Mouse (Mus musculus): ENCODE results near the gene Trim13.
"Not testable (repeated sequence)": the region's sequence is repeated elsewhere in the genome, so short reads cannot be mapped to it uniquely, and the experiment has no call there.

The Trim13 gene

DNA sequence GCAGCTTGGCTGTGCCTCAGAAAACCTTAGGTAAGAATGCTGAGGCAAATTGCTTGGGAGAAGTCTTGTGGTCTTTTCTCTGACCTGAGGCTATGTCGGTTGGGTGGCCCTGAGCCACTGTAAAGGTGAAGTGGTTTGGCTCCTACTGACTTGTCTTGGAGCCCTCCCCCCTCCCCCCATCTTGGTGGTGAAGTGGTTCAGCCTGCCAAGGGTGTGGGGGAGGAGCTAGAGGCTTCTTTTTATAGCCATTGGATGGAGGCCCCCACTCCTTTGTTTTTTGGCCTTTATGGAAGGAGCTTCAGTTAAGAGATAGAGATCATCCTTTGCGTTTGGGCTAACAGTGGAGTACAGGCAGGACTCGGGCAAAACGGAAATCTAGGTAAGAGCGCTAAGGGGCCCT, at the start of gene Trim13:
Trim13 (plus strand) TSS at position 280 of the 400 bp plus-strand sequence.
- DNase-seq: no peak

- no peak for DNase-seq
Measured at GRCm38 (mm10) chr14:61548614-61549013, 49.4 kb upstream of the Trim13 start.

GRCm38 (mm10) chr14:61555931-61556288, 42.1 kb upstream of the Trim13 start:
- no peak for DNase-seq

DNA sequence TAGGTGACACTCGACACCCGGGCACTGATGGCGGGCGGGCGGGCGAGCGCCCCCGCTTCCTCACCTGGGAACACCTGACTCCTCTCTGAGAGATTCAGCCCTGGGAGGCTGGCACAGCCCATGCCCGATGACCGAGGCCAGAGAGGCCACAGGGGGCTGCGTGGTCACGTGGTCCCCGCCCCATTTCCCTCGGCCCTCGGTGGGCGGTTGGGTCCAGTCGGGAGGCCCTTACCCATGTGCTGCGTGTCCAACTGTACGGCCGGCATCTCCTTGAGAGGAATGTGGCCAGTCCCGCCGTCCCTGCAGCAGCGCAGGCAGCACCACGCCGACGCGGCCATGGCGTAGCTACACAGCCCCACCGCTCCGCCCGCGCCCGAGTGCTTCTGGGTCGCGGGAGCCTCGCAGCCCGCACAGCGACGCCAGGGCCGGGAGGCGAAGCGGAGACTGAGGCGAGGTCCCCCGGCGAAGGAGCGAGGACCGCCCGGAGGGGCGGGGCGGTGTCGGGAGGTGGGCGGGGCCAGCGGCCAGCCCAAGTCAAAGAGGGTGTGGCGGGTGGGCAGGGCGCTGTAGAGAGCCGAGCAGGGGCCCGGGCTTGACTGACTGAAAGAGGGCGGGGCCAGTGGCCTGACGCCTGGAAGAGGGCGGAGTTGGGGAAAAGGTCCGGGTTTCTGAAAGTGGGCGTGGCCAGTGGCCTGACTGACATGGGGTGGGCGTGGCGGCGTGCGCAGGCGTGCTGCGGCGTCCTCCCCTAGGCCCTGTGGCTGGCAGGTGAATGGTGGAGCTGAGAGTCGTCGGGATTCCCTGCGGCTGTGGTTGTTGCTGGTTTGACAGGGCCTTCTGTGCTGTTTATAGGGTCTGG, 41.5 kb upstream of the Trim13 start, which contains the start of gene Spryd7:
Spryd7 (minus strand) TSS at position 598 of the 859 bp plus-strand sequence.
- peak; percentile 98 for DNase-seq

DNA sequence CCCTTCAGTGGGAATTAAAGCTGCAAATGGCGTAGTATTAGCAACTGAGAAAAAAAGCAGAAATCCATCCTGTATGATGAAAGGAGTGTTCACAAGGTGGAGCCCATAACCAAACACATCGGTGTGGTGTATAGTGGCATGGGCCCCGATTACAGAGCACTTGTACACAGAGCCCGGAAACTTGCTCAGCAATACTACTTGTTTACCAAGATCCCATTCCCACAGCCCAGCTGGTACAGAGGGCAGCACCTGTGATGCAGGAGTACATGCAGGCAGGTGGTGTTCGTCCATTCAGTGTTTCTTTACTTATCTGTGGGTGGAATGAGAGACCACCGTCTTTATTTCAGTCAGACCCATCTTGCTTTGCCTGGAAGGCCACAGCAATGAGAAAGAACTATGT, 39.1 kb upstream of the Trim13 start:
- no peak for DNase-seq

DNA sequence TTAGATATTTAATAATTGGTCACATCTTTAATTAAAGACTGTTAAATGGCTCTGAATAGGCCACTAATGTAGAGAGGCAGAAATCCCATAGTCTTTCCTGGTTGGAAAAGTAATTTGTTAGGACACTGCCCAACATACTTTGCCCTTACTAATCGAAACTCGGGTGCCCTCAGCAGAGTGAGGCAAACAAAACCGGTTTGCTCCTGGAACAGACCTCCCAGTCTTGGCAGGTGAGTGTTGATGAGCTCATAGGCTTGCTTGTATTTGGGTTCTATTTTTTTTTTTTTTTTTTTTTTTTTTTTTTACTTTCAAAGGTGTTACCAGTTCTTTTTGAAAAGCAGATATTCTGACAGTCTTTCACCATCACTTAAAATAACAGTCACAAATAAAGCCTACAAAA, 38.2 kb upstream of the Trim13 start:
- no peak for DNase-seq

GRCm38 (mm10) chr14:61566211-61566610, 31.8 kb upstream of the Trim13 start:
- not testable (repeated sequence) for DNase-seq

GRCm38 (mm10) chr14:61569344-61569743, 28.7 kb upstream of the Trim13 start:
- DNase-seq: no peak

DNA sequence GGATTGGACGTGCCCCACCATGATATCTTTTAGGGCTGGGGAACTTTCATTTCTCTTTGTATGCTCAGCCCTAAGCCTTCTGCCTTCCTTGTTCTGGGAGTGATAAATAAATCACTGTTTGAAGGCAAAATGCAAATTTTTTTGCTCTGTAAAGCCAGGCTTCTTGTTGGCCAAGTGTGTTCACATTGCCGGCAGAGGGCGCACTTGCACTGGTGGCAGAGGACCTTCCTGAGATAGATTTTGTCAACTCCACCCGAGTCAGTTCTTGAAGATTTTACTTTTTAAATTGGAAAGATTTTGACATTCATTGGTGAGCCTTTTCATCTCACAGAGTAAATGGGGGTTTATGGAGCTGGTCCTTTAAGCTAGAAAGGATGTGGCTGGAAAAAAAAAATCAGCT, 26.7 kb upstream of the Trim13 start:
- peak; percentile 76 for DNase-seq

GRCm38 (mm10) chr14:61572131-61572530, 25.9 kb upstream of the Trim13 start:
- DNase-seq: no peak

DNA sequence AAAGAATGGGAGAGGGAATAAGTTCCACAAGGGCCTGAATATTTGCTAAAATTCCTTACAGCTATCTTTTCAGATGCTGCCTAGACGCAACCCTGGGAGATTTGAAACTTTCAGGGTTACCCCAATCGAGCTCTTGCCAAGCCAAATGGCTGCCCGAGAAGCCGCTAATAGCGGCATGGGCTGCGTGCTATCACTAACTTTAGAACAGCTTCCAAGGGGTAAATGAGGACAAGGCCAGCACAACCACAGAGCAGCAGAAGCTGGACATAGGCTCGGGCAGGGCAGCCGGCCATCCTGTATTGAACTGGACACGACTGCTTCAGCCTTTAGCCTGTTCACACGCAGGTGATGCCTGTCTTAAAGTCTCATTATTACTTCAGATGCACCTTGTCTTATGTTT, 23.0 kb upstream of the Trim13 start:
- no peak for DNase-seq

DNA sequence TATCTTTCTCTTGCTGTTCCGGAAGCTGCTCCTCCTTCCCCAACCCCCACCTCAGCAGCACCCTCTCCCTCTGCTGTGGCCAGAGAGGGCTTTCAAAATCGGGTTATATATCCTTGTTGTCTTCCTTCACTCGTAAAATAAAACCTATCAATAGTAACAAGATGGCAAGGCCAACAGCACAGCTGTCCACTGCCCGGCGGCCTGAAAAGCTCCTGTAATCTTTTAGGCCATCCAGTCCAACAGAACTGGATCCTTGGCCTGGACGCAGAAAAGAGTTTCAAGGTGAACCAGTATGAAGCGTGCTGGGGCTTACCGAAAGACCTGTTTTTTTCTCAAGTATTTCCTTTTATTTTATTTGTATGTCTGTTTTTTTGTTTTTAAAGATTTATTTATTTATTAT, 22.1 kb upstream of the Trim13 start:
- no peak for DNase-seq

GRCm38 (mm10) chr14:61589288-61590065, 8.6 kb upstream of the Trim13 start:
- no peak for DNase-seq

GRCm38 (mm10) chr14:61596719-61597426, 1.2 kb upstream of the Trim13 start:
- DNase-seq: no peak

DNA sequence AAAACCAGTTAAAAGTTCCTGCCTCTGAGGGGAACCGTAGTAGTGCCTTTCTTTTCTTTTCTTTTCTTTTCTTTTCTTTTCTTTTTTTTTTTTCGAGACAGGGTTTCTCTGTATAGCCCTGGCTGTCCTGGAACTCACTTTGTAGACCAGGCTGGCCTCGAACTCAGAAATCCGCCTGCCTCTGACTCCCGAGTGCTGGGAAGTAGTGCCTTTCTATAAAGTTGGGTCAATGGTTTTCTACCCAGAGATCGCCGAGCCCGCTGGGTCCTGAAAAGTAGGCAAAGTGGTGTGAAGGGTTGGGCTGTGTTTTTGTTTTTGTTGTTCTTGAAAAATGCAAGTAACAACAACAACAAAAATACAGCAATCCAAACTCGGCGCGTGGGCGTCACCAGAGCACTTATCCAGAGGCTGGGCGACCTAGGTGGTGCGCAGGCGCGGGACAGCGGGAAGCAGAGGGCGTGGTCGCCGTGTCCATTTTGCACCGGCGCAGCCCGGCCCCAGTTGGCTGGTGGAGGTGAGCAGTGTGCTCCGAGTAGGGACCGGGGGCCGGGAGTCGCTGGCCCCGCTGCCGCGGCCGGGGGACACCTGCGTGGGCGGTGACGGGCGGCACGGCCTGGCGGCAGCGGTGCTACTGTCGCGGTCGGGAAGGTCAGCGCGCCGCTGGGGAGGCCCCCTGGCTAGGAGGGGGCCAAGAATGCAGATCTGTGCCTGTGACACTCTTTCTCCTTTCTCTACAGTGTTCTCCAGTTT, 1.2 kb downstream of the Trim13 start:
- peak; percentile 91 for DNase-seq

GRCm38 (mm10) chr14:61601348-61601747, 3.3 kb downstream of the Trim13 start:
- no peak for DNase-seq

- DNase-seq: peak; percentile 70
Measured at GRCm38 (mm10) chr14:61603069-61603755, 5.2 kb downstream of the Trim13 start.

DNA sequence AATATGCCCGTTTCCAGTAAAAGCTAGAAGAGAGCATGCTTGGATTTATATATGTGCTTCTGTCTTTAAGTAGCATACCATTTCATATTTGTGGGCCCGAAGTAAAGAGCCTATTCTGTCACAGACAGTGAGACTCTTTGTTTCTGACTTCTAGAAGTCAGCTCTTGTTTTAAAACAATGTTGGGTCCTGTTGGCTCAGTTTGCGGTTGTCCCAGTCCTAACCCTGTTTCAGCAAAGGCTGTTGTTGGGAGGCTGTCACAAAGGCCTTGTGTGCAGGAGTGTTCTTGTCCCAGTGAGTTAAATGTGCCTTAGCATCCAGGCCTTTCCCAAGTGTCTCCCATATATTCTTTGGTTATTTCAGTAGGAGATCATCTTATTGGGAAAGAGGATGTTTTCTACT, 6.0 kb downstream of the Trim13 start:
- DNase-seq: peak; percentile 62

DNA sequence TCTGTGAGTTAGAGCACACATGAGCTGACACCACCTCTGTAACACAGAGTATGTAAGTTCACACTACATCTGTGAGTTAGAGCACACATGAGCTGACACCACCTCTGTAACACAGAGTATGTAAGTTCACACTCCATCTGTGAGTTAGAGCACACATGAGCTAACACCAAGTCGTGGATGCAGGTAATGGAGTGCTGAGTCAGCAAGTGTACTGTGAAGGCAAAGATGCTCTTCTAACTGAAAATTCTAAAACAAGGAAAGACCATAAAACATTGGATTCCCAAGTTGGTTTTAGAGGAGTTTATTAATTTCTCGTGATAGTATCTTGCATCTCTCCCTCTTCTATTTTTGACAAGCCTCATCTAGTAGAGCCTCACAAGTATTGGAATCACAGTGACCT, 8.0 kb downstream of the Trim13 start:
- DNase-seq: not testable (repeated sequence)

GRCm38 (mm10) chr14:61607157-61607556, 9.1 kb downstream of the Trim13 start, which contains the start of gene Kcnrg:
Gene Kcnrg, plus strand, starts transcription at chr14:61607457.
- DNase-seq: no peak

- DNase-seq: no peak
Measured at GRCm38 (mm10) chr14:61611766-61612165, 13.7 kb downstream of the Trim13 start.

- DNase-seq: no peak
Measured at GRCm38 (mm10) chr14:61613319-61613718, 15.3 kb downstream of the Trim13 start.

Data from layer of hippocampus, adult 9-11 months (tissue).